Mouse (Mus musculus): ENCODE measurements around the gene Ankrd52.

The Ankrd52 gene

GRCm38 (mm10) chr10:128403931-128404330 is 27.0 kb downstream of the Ankrd52 start:
- DNase-seq: no peak

- peak; percentile 29 to 61 for DNase-seq
These were observed 31.9 kb downstream of the Ankrd52 start for GRCm38 (mm10) chr10:128408591-128409535.

- DNase-seq: peak; percentile 99
These were observed 33.0 kb downstream of the Ankrd52 start for GRCm38 (mm10) chr10:128409692-128410559.

- no peak for DNase-seq
These were observed 33.6 kb downstream of the Ankrd52 start for GRCm38 (mm10) chr10:128410560-128410845.

- peak; percentile 98 for DNase-seq
These were observed 34.5 kb downstream of the Ankrd52 start, which contains the start of the genes Nabp2 and Rnf41 for GRCm38 (mm10) chr10:128411211-128412054. Nabp2 (minus strand) TSS chr10:128411492. Rnf41 (plus strand) TSS chr10:128411657.

- DNase-seq: peak; percentile 44 to 70
These were observed 35.1 kb downstream of the Ankrd52 start for GRCm38 (mm10) chr10:128412055-128412381.

GRCm38 (mm10) chr10:128412558-128412957 is 35.6 kb downstream of the Ankrd52 start:
- no peak for DNase-seq

GRCm38 (mm10) chr10:128413076-128413475 is 36.2 kb downstream of the Ankrd52 start:
- DNase-seq: no peak

GRCm38 (mm10) chr10:128414848-128415247 is 37.9 kb downstream of the Ankrd52 start:
- no peak for DNase-seq

- DNase-seq: no peak
These were observed 45.5 kb downstream of the Ankrd52 start for GRCm38 (mm10) chr10:128422426-128422825.

GRCm38 (mm10) chr10:128424604-128425003 is 47.7 kb downstream of the Ankrd52 start:
- DNase-seq: peak in 1 of 2 experiments; percentile 50

GRCm38 (mm10) chr10:128425260-128425659 is 48.3 kb downstream of the Ankrd52 start:
- no peak for DNase-seq

GRCm38 (mm10) chr10:128429052-128429451 is 52.1 kb downstream of the Ankrd52 start:
- no peak for DNase-seq

GRCm38 (mm10) chr10:128429454-128429853 is 52.5 kb downstream of the Ankrd52 start:
- no peak for DNase-seq

GRCm38 (mm10) chr10:128433417-128433816 is 56.5 kb downstream of the Ankrd52 start:
- no peak for DNase-seq

GRCm38 (mm10) chr10:128434681-128435080 is 57.8 kb downstream of the Ankrd52 start:
- no peak for DNase-seq

- peak; percentile 94 to 95 for DNase-seq
These were observed 58.4 kb downstream of the Ankrd52 start for GRCm38 (mm10) chr10:128435186-128435823.

GRCm38 (mm10) chr10:128435873-128436272 is 59.0 kb downstream of the Ankrd52 start:
- no peak for DNase-seq

- DNase-seq: no peak
These were observed 59.5 kb downstream of the Ankrd52 start for GRCm38 (mm10) chr10:128436376-128436775.

GRCm38 (mm10) chr10:128438675-128439279 is 61.9 kb downstream of the Ankrd52 start:
- peak; percentile 31 to 61 for DNase-seq

- DNase-seq: peak; percentile 41 to 46
These were observed 63.5 kb downstream of the Ankrd52 start for GRCm38 (mm10) chr10:128440407-128440806.
